Mouse (Mus musculus) hematopoietic multipotent progenitor cell, adult 10-12 weeks (in vitro differentiated cells): ENCODE results near the gene Stra6l. TPM values are rescaled to one million over a fixed set of nuclear protein-coding genes. Genes with fewer than 3 reads are reported as not detected.

Experiments
- polyA plus RNA-seq: library from polyadenylated mRNA; stranded (reverse); fragments of >175 nt; gene quantifications from 2 replicates; pipeline ENCODE4 v1.2.3, GENCODE M21; 2012; ENCODE audit warnings: low replicate concordance

Stra6l gene
- 0.34 and 1.1 TPM in 2 replicates for polyA plus RNA-seq

DNA sequence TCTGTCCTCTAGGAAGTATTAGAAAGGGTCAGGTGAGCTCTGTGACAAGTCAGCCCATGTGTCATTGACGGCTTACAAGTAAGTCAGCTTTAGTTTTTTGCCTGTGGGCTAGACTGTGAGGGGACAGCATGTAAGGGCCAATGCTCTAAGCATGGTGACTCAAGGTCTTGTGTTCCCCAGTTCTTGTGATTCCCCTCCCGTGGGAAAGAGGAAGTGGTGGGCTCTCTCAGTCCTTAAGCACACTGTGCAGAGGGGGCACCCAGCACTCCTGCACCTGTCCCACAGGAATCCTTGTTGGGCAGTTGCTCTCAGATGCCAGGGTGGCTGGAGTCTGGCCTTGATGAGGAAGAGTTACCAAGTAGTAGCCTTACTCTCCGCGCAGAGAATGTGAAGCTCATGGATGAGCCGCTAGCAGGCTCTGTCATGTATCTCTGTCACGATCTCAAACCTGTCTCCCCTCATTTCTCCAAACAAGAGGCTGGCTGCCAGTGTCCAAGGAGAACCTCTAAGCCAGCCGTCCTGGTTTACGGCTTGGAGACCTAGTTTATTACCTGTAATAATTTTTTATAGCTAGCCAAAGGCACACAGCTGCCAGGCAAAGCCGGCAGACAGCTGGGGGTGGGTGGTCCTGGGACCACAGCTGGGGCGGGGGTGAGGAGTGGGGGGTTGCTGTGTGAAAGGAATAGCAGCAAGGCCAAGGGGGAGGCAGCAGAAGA lies at the start of gene Stra6l:
Gene Stra6l (plus strand): TSS at position 556 of the 716 bp plus-strand sequence.

DNA sequence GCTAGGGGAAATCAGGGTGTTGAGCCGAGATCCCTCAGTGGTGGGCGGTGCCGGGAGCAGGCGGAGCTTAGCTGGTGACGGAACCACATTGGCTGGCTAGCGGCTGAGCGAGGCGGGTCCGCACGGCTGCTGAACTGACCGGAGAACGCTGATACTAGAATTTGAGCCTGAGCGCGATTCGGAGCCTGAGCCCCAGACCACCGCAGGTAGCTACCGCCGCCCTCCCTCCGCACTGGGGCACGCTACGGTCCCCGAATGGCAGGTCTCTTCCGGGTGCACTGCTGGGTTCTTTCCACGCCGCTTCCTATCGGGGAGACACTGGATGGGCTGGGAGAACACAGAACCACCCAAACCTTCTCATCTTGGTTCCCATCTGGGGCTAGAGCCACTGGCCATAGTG lies 49.5 kb upstream of the Stra6l start, which contains the start of gene Aldh1b1:
Gene Aldh1b1 (plus strand): TSS at position 59 of the 400 bp plus-strand sequence.

DNA sequence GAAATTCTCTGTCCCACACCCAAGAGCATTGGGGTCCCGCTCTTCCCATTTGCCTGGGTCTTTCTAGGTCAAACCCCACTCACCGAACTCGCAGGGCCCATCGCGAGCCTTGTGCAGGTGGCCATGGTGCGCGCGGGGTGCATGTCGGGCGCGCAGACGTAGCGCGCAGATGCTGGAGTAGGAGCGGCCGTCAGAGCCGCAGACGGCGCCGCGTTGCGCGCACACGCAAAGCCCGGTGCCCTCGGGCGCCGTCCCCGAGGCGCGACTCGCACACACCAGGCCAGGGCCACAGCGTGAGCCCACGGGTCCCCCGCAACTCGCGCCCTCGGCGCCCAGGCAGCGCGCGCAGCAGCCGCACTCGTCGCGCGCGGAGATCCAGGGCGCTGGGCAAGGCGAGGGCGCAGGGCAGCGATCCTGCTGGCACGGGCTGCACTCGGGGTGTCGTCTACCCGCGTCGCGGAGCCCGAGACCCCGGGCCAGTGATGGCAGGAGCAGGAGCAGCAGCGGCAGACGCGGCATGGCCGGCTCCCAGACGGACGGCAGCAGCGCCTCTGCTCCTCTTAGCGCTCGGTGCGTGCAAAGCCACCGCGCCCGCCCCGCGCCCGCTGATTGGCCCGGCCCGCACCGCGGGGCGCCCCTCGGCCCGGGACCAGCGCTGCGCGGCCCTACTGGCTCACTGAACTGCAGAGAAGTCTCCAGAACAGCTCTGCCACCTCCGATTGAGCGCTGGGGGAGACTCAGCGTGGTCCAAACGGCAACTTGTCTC lies 22.0 kb upstream of the Stra6l start, which contains the start of gene Igfbpl1:
Gene Igfbpl1 (minus strand): TSS at position 649 of the 766 bp plus-strand sequence.

DNA sequence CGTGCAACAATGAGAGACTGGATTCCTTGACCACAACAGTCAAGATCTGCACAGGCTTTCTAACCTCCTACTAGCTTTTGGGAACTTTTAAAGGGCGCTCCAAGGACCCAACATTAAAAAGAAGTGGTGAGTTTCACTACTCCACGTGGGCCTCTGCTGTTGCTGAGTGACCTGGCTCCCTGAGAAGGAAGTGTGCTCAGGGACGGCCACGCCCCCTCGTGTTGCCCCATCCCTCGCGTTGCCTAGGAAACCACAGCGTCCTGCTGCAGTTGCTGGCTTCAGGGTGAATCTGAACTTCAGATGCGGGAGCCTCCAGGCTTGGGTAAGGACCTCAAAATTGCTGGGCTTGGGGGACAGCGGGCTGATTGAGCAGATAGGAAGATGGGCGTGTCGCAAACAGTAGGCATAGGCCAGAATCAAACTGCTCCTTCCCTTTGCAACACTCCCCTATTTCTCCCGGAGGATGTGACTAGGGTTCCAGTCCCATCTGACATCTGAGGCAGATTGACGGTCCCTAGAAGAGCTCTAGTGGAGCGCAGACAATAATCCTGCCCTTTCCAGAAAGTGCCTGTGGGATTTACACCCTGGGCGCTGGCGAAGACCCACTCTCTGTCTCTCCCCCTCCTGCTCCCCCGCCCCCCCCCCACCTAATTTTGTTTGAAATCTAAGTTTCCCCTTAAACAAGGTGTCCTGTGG lies 41.8 kb downstream of the Stra6l start, which contains the start of gene Ccdc180:
Gene Ccdc180 (plus strand): TSS at position 238 of the 696 bp plus-strand sequence.

Other genes starting within 250 kb of the Stra6l start
- 5.9 and 8.5 TPM in 2 replicates for gene Aldh1b1, start 49.6 kb upstream of the Stra6l start, polyA plus RNA-seq
- gene Igfbpl1, start 21.7 kb upstream of the Stra6l start, polyA plus RNA-seq = not detected in 2 replicates
- gene Ccdc180, start 41.6 kb downstream of the Stra6l start, polyA plus RNA-seq = 0.03 TPM in 1 of 2 replicates, not detected in the other
- 2.9 and 3.2 TPM in 2 replicates for gene Tdrd7, start 116.7 kb downstream of the Stra6l start, polyA plus RNA-seq
- 0.38 and 8.0 TPM in 2 replicates for gene Tmod1, start 190.3 kb downstream of the Stra6l start, polyA plus RNA-seq